Mouse (Mus musculus): ENCODE results near the gene Gm15091.
"Not testable (repeated sequence)": the region's sequence is repeated elsewhere in the genome, so short reads cannot be mapped to it uniquely, and the experiment has no call there.

Gene Gm15091

DNA sequence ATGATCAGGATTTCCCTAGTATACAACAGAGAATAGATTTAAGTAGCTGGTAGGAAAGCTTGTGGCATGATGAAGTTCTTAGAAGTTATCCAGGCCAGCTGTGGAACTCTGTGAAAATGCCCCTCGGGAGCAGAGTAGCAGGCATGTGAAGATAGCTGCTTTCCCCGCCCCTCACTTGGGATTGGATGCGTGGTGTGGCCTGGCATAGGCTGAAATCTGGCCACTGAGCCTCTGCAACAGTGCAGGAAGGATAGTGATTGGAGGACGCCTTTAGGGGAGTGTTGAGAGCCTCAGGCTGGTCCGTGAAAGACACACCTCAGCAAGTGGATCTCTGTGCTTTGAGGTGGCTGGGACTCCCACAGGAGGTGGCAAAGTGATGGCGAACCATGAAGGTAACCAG, at the start of gene Gm15091:
Gm15091 (plus strand) TSS at position 301 of the 400 bp plus-strand sequence.
- not testable (repeated sequence) for DNase-seq
